Mouse (Mus musculus) CD8-positive naive resting alpha-beta T cell, adult 2 months (primary cell): ENCODE measurements around the gene Fam217a.
"Not testable (repeated sequence)": the region's sequence is repeated elsewhere in the genome, so short reads cannot be mapped to it uniquely, and the experiment has no call there.

ENCODE experiments used
- DNase-seq, 2 experiments: peaks; one replicate each; pipeline ENCODE4 v3.0.0; 2022; ENCODE audit warnings: low read depth in 2 of 2, low spot score in 2 of 2

Fam217a gene

GRCm38 (mm10) chr13:34874736-34875135, 49.4 kb downstream of the Fam217a start:
- peak in 1 of 2 experiments; percentile 1 for DNase-seq

- peak; percentile 86 to 88 for DNase-seq
Observed at GRCm38 (mm10) chr13:34873801-34874681, 50.1 kb downstream of the Fam217a start.

DNA sequence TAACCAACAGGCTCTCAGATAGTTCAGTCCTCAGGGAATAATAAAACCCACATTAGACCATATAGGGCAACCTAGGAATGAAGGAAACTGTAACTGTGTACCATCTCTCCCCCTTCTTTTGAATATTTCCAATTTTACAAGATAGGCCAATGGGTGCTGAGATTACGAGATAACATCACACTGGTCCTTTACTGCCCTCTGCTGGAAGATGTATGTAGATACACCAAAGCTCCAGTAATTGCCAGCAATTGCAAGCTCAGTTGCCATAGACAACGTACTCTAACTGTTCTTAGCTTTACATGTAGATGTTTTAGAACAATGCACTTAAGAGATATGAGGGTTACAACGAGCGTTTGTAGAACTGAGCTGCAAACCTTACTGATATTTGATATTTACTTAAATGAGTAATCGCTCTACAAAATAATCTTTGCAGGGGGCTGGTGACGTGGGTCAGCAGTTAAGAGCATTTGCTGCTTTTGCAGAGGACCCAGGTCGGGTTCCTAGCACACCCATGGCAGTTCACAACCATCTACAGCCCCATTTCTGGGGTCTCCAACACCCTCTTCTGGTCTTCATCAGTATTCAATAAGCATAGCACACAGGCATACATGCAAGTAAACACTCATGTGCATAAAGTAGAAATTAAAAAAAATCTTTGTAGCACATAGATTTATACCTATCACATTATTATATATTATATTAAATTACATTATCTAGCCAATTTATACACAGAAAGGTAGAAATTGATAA, 59.5 kb downstream of the Fam217a start:
- peak; percentile 17 to 63 for DNase-seq

- DNase-seq, result not testable (repeated sequence)
Observed at GRCm38 (mm10) chr13:34861166-34861565, 62.9 kb downstream of the Fam217a start.
